Mouse (Mus musculus) left cerebral cortex, postnatal 25 days (tissue): ENCODE measurements at regions not wholly inside any gene's neighbourhood (a gene's known extent, or its start where the extent isn't known, plus 50 kb on each side); places are given as distances from the start of the nearest gene placed in this dataset.

Source experiments
- DNase-seq, 2 experiments: peaks; one replicate each; pipeline ENCODE4 v3.0.0; 2022; ENCODE audit warnings: low spot score in 2 of 2, mixed read lengths in 1 of 2
- intact Hi-C: fragments of 180-260 bp; cut with DNase I; formaldehyde crosslinking; loops from one replicate; pipeline ENCODE4 v1.15.1; 2025

- intact Hi-C loops, result no loop called here
- DNase-seq, result no peak
These were observed 735.3 kb downstream of the Nap1l3 start for GRCm38 (mm10) chrX:121661913-121662312.

- peak in 1 of 2 experiments; percentile 2 for DNase-seq
- intact Hi-C loops, result no loop called here
These were observed 742.6 kb downstream of the Nap1l3 start for GRCm38 (mm10) chrX:121654582-121654981.

- intact Hi-C loops, result no loop called here
- no peak for DNase-seq
These were observed 751.7 kb downstream of the Nap1l3 start for GRCm38 (mm10) chrX:121645548-121645947.

DNA sequence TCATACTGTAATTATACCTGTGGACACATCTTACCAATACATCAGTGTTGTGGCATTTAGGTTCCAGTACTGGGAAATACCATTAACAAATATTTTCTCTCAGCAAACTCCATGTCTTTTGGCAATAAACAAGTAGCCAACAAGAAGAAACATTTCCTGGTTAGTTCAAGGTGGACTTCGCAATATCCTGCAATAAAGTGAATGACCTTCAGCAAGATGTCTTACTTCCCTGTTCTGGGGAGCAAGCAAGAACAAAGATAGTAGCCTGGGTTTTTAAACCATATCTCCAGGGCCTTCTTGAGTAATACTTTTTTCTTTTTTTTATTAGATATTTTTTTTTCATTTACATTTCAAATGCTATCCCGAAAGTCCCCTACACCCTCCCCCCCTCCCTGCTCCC is 760.0 kb downstream of the Nap1l3 start:
- intact Hi-C loops, result loop anchor here (10.0 kb wide), 1 partner anchor 58 kb away; no protein-coding TSS in a partner anchor
- no peak for DNase-seq

DNA sequence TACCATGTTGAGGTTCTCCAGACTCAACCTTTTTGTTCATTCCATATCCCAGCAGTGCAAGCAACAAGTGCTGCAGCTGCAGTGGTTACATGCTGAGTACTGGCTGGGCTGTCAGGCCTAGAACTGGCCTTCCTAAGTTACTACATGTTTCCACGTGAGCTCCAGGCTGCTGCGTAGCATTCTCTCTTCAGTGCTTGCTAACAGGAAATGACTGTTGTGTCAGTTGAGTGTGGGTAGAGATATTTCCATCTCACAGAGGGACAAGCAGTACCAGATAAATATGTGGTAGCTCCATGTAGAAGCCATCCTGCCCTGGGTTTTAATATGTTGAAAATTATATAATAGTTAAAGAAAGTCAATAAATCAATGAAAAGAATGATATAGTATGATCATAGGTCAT is 785.1 kb downstream of the Nap1l3 start:
- DNase-seq, result no peak
- intact Hi-C loops, result no loop called here

- intact Hi-C loops, result no loop called here
- no peak for DNase-seq
These were observed 804.3 kb downstream of the Nap1l3 start for GRCm38 (mm10) chrX:121592864-121593263.
